Mouse (Mus musculus): ENCODE data around the gene Rmnd5a. TPM values are rescaled to one million over a fixed set of nuclear protein-coding genes. Genes with fewer than 3 reads are reported as not detected.

Rmnd5a gene
- total and polyA plus RNA-seq, 3 experiments, result 23.4 to 40.6 (median 23.5) TPM

DNA sequence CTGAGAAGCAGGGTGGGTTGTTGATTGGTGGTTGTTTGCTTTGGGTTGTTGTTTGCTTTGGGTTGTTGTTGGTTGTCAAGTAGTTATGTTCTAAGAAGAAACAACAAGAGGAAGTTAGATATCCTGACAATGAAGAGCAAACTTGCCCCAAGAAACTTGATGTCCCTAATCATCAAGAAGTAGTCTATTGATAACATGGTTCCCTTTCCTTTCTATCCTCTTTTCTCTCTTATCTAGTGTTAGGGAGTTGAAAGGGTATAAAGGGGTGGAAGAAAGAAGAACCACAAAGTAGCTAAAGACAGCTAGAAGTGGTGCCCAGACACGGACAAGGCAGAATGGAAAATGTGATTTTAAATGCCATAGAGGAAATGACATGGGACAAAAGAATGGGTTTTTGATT, 32.3 kb upstream of the Rmnd5a start:
- in situ Hi-C loops (cut with MboI; ENCODE audit: low pct_ligation_motif_present, low pct_unique_long_range_greater_than_20kb, low sequenced_read_pairs), result no loop called here
- no peaks in the 10 kb centered on the region for H3K79me2 ChIP-seq (replicated peaks; ENCODE audit: control insufficient read depth, extremely low read depth, insufficient read depth, poor library complexity, severe bottlenecking)
- no peaks in the 10 kb centered on the region for H3K27me3 ChIP-seq (replicated peaks)
- DNase-seq (ENCODE audit: extremely low read depth), result no peak
- H3K9ac ChIP-seq (ENCODE audit: insufficient read depth, low read depth), result no peak overlapping the region
- H3K4me1 ChIP-seq (ENCODE audit: control insufficient read depth in 1 of 2, insufficient read depth in 2 of 2), result 0 out of 4 replicates have a peak, but pooled peaks cover 2 to 6% of the 10 kb centered on the region in 2 experiments
- H3K4me3 ChIP-seq (replicated peaks in 1 of 3; ENCODE audit: low read depth in 2 of 3, low read length in 2 of 3, poor library complexity in 1 of 3), result no peak overlapping the region
- TF ChIP-seq PAX5 (IDR thresholded peaks at IDR 0.05; ENCODE audit: low read length) (no peak), TBP (conservative IDR thresholded peaks at IDR 0.05; ENCODE audit: low read depth, low read length) (no peak), ELF1 (IDR thresholded peaks at IDR 0.05; ENCODE audit: low read depth, low read length) (no peak), ZNF384 (IDR thresholded peaks at IDR 0.05; ENCODE audit: low read depth, low read length) (no peak), POLR2AphosphoS2 (IDR thresholded peaks at IDR 0.05; ENCODE audit: low read depth, low read length) (no peak)
- H3K9me3 ChIP-seq (replicated peaks; ENCODE audit: low read length), result peaks cover 4% of the 10 kb centered on the region
- no peaks in the 10 kb centered on the region for H3K36me3 ChIP-seq (replicated peaks in 1 of 2; ENCODE audit: control insufficient read depth in 1 of 2, insufficient read depth in 1 of 2, low read length in 1 of 2)
- dilution Hi-C loops (cut with MboI; ENCODE audit: extremely low pct_ligation_motif_present, extremely low pct_unique_long_range_greater_than_20kb, low sequenced_read_pairs), result no loop called here
- no peak overlapping the region for H3K27ac ChIP-seq (ENCODE audit: insufficient read depth, low read depth)
- no peak overlapping the region for H3K4me2 ChIP-seq (ENCODE audit: insufficient read depth, low read depth, poor library complexity, severe bottlenecking)

DNA sequence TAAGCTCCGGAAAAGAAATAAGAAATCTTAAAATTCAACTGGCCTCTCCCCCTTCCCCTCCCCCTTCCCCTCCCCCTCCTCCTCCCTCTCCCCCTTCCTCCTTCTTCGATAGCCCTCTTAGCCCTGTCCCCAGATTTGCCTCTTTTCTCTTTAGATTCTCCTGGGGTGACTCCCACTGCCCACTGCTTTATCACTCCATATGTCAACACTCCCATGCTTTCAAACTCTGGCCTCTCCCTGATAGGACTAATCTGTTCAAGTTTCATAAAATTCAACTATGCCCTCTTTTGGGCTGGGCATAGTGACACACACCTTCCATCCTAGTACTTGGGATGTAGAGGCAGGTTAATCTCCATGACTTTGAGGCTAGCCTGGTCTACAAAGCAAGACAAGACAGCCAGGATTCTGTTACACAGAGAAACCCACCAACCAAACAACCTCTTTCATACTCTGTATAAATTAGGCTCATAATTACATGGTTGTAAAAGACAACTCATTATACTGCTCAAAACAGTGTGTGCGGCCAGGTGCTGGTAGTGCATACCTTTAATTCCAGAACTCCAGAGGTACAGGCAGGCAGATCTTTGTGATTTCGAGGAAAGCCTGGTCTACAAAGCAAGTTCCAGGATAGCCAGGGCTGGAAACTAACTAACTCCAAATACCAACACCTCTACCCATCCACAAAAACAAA, 31.5 kb upstream of the Rmnd5a start:
- H3K79me2 ChIP-seq (replicated peaks; ENCODE audit: control insufficient read depth, extremely low read depth, insufficient read depth, poor library complexity, severe bottlenecking), result no peaks in the 10 kb centered on the region
- H3K9me3 ChIP-seq (replicated peaks; ENCODE audit: low read length), result peaks cover 4% of the 10 kb centered on the region
- no peaks in the 10 kb centered on the region for H3K36me3 ChIP-seq (replicated peaks in 1 of 2; ENCODE audit: control insufficient read depth in 1 of 2, insufficient read depth in 1 of 2, low read length in 1 of 2)
- dilution Hi-C loops (cut with MboI; ENCODE audit: extremely low pct_ligation_motif_present, extremely low pct_unique_long_range_greater_than_20kb, low sequenced_read_pairs) (no loop called here), in situ Hi-C loops (cut with MboI; ENCODE audit: low pct_ligation_motif_present, low pct_unique_long_range_greater_than_20kb, low sequenced_read_pairs) (no loop called here)
- H3K4me3 ChIP-seq (replicated peaks in 1 of 3; ENCODE audit: low read depth in 2 of 3, low read length in 2 of 3, poor library complexity in 1 of 3), result no peak overlapping the region
- no peak for DNase-seq (ENCODE audit: extremely low read depth)
- H3K4me2 ChIP-seq (ENCODE audit: insufficient read depth, low read depth, poor library complexity, severe bottlenecking), result no peak overlapping the region
- H3K4me1 ChIP-seq (ENCODE audit: control insufficient read depth in 1 of 2, insufficient read depth in 2 of 2), result 0 out of 4 replicates have a peak, but pooled peaks cover 2 to 6% of the 10 kb centered on the region in 2 experiments
- H3K27me3 ChIP-seq (replicated peaks), result no peaks in the 10 kb centered on the region
- H3K27ac ChIP-seq (ENCODE audit: insufficient read depth, low read depth), result no peak overlapping the region
- TF ChIP-seq E2F4 (IDR thresholded peaks at IDR 0.05; ENCODE audit: insufficient replicate concordance, low read depth, low read length) (no peak), SIN3A (IDR thresholded peaks at IDR 0.05; ENCODE audit: low read length) (no peak), IRF4 (IDR thresholded peaks at IDR 0.05; ENCODE audit: low read depth, low read length) (no peak), ZNF384 (IDR thresholded peaks at IDR 0.05; ENCODE audit: low read depth, low read length) (no peak), RCOR1 (conservative IDR thresholded peaks at IDR 0.05; ENCODE audit: low read depth, low read length) (no peak), RAD21 (IDR thresholded peaks at IDR 0.05; ENCODE audit: low read depth, low read length) (no peak), SMC3 (IDR thresholded peaks at IDR 0.05; ENCODE audit: low read depth, low read length) (no peak), MAFK (IDR thresholded peaks at IDR 0.05; ENCODE audit: insufficient replicate concordance, low read length) (no peak), TCF12 (IDR thresholded peaks at IDR 0.05; ENCODE audit: low read depth, low read length) (no peak), MAZ (IDR thresholded peaks at IDR 0.05; ENCODE audit: low read depth, low read length) (no peak), HCFC1 (IDR thresholded peaks at IDR 0.05; ENCODE audit: low read depth, low read length) (no peak), ZC3H11A (IDR thresholded peaks at IDR 0.05; ENCODE audit: low read depth, low read length) (no peak)
- H3K9ac ChIP-seq (ENCODE audit: insufficient read depth, low read depth), result no peak overlapping the region
